Mouse (Mus musculus) stomach, postnatal 0 days (tissue): ENCODE measurements around the gene Cldn12.

Experiments used
- CTCF ChIP-seq: IDR thresholded peaks from 2 replicates; pipeline ENCODE4 v1.5.1; 2016; ENCODE audit warnings: antibody characterized with exemption, low read depth, mild to moderate bottlenecking, moderate library complexity
- EP300 ChIP-seq: optimal IDR thresholded peaks from 2 replicates; pipeline ENCODE3; 2016; ENCODE audit warnings: antibody characterized with exemption

DNA sequence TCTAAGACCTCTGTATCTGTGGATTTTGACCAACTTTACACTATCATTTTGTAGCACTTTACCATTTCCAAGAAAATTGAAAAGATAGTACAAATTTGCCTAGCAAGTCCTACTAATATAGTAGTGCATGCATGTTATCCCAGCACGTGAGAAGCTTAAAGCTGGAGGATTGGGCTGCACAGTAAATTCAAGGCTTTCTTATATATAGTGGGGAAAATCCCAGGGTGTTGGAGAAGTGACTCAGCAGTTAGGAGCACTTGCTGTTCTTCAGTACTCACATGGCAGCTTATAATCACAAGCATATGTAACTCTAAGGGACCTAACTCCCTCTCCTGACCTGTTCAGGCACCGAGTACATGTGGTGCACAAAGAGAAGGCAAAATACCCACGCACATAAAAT lies 47.7 kb upstream of the Cldn12 start:
- no peak for TF ChIP-seq CTCF
- TF ChIP-seq EP300, result no peak
